ENCODE assay signal across 8 mouse cellular contexts in the genomic region with DNA sequence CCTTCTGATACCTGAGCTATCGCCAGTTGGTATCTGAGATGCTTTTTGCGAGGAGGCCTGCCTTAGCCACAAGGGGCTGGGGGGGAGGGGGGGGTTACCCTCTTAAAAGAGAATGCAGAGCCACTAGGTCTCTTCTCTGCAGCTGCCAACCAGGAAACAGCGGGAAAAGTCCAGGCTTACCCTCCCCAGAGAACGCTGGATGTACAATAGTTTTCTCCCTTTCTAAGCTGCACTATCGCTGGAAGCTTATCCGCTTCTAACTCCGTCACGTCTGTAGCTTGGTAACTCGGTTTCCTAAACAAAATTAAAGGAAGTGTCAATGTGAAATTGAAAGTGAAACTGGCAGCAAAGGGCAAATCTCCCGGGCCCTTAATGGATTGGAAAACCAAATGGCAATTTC.
DNase-seq lines count a peak whose midpoint lies in the region; ATAC-seq lines count a peak whose summit lies in the region.

No protein-coding gene starts in this region.

- no peaks in the 10 kb centered on the region for H3K9me3 ChIP-seq in embryonic facial prominence, embryonic 14.5 days (ENCODE audit: control insufficient read depth, low read length)
- no peaks in the 10 kb centered on the region for H3K9me3 ChIP-seq in intestine, embryonic 16.5 days (ENCODE audit: control insufficient read depth, low read length)

- no peak overlapping the region for H3K27ac ChIP-seq in embryonic facial prominence, embryonic 14.5 days (replicated peaks; ENCODE audit: low read depth, low read length)
- H3K27ac ChIP-seq in intestine, embryonic 16.5 days (ENCODE audit: low read length) = no peak overlapping the region

- peak overlapping the region; percentile 43 for H3K4me2 ChIP-seq in embryonic facial prominence, embryonic 14.5 days (ENCODE audit: low read depth, low read length)
- peak overlapping the region; percentile 13; the same call in 1 of the 2 replicates for H3K4me2 ChIP-seq in intestine, embryonic 16.5 days (ENCODE audit: low read depth, low read length)

- WGBS in embryonic facial prominence, embryonic 14.5 days = 37% methylated on average over 10 of the region's 10 CpGs
- WGBS in intestine, embryonic 16.5 days = 58% methylated on average over 10 of the region's 10 CpGs

- no peaks in the 10 kb centered on the region for H3K27me3 ChIP-seq in embryonic facial prominence, embryonic 14.5 days (replicated peaks; ENCODE audit: control insufficient read depth, insufficient read depth, low read length)
- H3K27me3 ChIP-seq in intestine, embryonic 16.5 days (replicated peaks; ENCODE audit: control insufficient read depth, insufficient read depth, low read length) = no peaks in the 10 kb centered on the region

- peak; percentile 68; the same call in 1 of the 2 replicates for ATAC-seq in embryonic facial prominence, embryonic 14.5 days (ENCODE audit: low read depth)
- peak; percentile 28; the same call in 1 of the 2 replicates for ATAC-seq in intestine, embryonic 16.5 days
- ATAC-seq in erythroid progenitor cell, adult 5-6 weeks (replicated peaks; ENCODE audit: low FRiP score, poor library complexity, severe bottlenecking) = no peak

- DNase-seq in adrenal gland, postnatal 14 days = peak; percentile 10
- no peak for DNase-seq in adrenal gland, postnatal 25 days
- peak; percentile 45 for DNase-seq in embryonic facial prominence, embryonic 14.5 days (ENCODE audit: low spot score)
- peak; percentile 60 for DNase-seq in lung, postnatal 36 days
- no peak for DNase-seq in c-Kit-positive CD71-positive TER-119-positive erythroid progenitor cells, embryonic 14.5 days (ENCODE audit: low spot score)
- no peak for DNase-seq in embryo, embryonic 11 days

- H3K36me3 ChIP-seq in embryonic facial prominence, embryonic 14.5 days (ENCODE audit: control insufficient read depth, insufficient read depth, low read length) = no peaks in the 10 kb centered on the region
- H3K36me3 ChIP-seq in intestine, embryonic 16.5 days (ENCODE audit: control insufficient read depth, insufficient read depth, low read length) = no peaks in the 10 kb centered on the region

- H3K4me3 ChIP-seq in embryonic facial prominence, embryonic 14.5 days (ENCODE audit: low read depth, low read length) = peak overlapping the region; percentile 3; the same call in 1 of the 2 replicates
- peak overlapping the region; percentile 0; the same call in 1 of the 2 replicates for H3K4me3 ChIP-seq in intestine, embryonic 16.5 days (ENCODE audit: low read length)

- peaks cover 15% of the 10 kb centered on the region; the same call in 1 of the 2 replicates for H3K4me1 ChIP-seq in embryonic facial prominence, embryonic 14.5 days (ENCODE audit: control insufficient read depth, insufficient read depth, low read length)
- no peaks in the 10 kb centered on the region for H3K4me1 ChIP-seq in intestine, embryonic 16.5 days (ENCODE audit: control insufficient read depth, insufficient read depth, low read length)

- H3K9ac ChIP-seq in embryonic facial prominence, embryonic 14.5 days (ENCODE audit: low read depth, low read length) = no peak overlapping the region
- H3K9ac ChIP-seq in intestine, embryonic 16.5 days (ENCODE audit: low read depth, low read length) = no peak overlapping the region

Comparison
In these comparisons a context has a peak if more than half of its experiments do, and no peak if none do; other contexts are left out.
1. DNase-seq: peak in adrenal gland, postnatal 14 days (single experiment), embryonic facial prominence, embryonic 14.5 days (single experiment) and lung, postnatal 36 days (single experiment); none in adrenal gland, postnatal 25 days (single experiment), c-Kit-positive CD71-positive TER-119-positive erythroid progenitor cells, embryonic 14.5 days (single experiment) and embryo, embryonic 11 days (single experiment).